Mouse (Mus musculus) left cerebral cortex, postnatal 25 days (tissue): ENCODE data around the gene Fam208b. TPM values are rescaled to one million over a fixed set of nuclear protein-coding genes. Genes with fewer than 3 reads are reported as not detected.
"Not testable (repeated sequence)": the region's sequence is repeated elsewhere in the genome, so short reads cannot be mapped to it uniquely, and the experiment has no call there.

Source experiments
- DNase-seq, 2 experiments: peaks; one replicate each; pipeline ENCODE4 v3.0.0; 2022; ENCODE audit warnings: low spot score in 2 of 2, mixed read lengths in 1 of 2
- intact Hi-C: fragments of 180-260 bp; cut with DNase I; formaldehyde crosslinking; loops from one replicate; pipeline ENCODE4 v1.15.1; 2025
- total RNA-seq, 2 experiments: library from RNA; stranded (reverse); gene quantifications; 2 replicates each; pipeline ENCODE4 v1.2.3; 2021

Gene Fam208b
- total RNA-seq, 2 experiments from 2014 or later: 24.7 to 30.1 TPM

GRCm38 (mm10) chr13:3594311-3594710 is 16.6 kb downstream of the Fam208b start:
- intact Hi-C loops: no loop called here
- DNase-seq: no peak

DNA sequence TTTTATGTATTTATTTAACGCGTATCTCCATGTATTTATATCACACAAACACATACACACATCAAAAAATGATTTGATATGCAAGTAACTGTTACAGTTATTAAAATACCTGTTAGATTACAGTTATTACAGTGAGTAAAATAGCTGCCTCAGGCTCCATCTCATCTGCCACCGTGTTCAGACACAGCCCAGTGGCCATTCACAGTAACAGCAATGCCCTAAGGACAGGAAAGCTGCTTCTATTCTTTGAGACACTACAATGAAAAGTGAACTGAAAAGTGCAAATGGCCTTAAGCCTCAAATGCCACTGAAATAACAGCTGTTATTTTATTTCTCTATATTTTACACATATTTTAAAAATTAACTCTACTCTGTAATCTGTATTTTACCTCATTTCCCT is 20.1 kb downstream of the Fam208b start:
- intact Hi-C loops: no loop called here
- DNase-seq: no peak

- DNase-seq: no peak
- intact Hi-C loops: no loop called here
Observed at GRCm38 (mm10) chr13:3563953-3564352, 47.0 kb downstream of the Fam208b start.

DNA sequence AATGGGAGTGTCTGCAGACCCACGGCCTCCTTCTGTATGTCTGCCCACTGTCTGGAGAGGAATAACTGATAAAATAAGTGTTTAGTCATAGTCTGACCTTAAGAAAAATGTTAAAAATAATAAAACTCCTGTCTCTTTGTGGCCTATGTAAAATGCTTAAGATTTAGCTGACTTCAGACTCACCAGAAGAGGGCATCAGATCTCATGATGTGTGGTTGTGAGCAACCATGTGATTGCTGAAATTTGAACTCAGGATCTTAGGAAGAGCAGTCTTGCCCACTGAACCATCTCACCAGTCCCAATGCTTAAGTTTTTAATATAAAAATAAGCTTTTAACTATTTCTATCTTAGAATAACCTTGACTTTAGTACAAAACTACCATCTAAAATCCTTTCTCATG is 47.8 kb downstream of the Fam208b start:
- DNase-seq: no peak
- intact Hi-C loops: no loop called here

DNA sequence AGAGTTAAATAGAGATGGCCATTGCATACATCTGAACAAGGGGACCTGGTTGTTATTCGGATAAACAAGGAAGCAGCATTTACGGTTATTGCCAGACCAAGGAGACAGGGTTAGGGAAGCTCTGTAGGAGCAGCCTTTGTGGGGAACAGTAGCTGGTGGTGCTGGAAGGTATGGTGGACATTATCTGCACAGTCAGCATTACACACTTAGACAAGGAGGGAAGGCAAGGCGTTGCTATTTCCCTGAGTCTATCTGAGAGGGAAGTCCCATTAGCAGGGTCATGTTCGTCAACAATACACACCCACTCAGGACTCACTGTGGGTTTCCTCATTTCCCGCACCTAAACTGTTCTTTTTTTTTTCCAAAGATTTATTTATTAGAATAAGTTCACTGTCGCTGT is 63.1 kb downstream of the Fam208b start:
- intact Hi-C loops: no loop called here

DNA sequence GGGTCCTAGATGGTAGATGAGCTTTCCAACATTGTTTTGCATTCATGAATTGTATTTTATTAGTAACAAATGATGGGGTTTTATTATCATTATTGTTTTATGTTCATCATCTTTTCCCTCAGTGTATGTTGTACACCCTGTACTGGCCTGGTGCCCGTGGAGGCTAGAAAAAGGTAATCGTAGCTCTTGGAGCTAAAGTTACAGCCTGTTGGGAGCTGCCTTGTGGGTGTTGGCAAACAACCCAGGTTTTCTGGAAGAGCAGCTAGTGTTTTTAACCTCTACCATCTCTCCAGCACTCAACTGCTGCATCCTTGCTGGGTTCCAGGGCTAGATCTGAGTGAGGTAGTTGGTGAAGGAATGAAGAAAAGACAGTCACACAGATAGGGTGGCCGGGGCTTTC is 63.5 kb downstream of the Fam208b start:
- intact Hi-C loops: no loop called here
- DNase-seq: no peak

More for the DNA sequence above, 63.1 kb downstream of the Fam208b start:
- no peak for DNase-seq

DNA sequence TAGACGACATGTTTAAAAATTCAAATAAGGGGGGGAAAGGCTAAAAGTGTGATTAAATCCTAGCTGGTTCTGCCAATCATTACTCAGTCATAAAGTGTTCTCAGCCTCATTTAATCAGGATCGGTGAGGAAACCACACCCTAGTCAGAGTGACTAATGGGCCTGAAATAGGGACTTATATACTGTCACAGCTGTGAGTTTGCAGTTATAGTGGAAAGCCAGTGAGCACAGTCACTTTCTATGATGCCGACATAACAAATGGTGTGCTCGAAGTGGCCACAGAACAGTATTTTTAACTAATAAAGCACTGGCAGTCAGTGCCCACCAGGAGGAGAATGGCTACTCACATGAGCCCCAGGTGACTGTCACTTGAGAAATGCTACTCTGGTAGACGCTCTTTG is 66.0 kb downstream of the Fam208b start:
- intact Hi-C loops: no loop called here
- no peak for DNase-seq

GRCm38 (mm10) chr13:3544077-3544874 is 66.6 kb downstream of the Fam208b start:
- no peak for DNase-seq
- intact Hi-C loops: no loop called here

GRCm38 (mm10) chr13:3541159-3541782 is 69.6 kb downstream of the Fam208b start:
- DNase-seq: no peak
- intact Hi-C loops: no loop called here

- DNase-seq: no peak
- intact Hi-C loops: no loop called here
Observed at GRCm38 (mm10) chr13:3540166-3540565, 70.7 kb downstream of the Fam208b start.

DNA sequence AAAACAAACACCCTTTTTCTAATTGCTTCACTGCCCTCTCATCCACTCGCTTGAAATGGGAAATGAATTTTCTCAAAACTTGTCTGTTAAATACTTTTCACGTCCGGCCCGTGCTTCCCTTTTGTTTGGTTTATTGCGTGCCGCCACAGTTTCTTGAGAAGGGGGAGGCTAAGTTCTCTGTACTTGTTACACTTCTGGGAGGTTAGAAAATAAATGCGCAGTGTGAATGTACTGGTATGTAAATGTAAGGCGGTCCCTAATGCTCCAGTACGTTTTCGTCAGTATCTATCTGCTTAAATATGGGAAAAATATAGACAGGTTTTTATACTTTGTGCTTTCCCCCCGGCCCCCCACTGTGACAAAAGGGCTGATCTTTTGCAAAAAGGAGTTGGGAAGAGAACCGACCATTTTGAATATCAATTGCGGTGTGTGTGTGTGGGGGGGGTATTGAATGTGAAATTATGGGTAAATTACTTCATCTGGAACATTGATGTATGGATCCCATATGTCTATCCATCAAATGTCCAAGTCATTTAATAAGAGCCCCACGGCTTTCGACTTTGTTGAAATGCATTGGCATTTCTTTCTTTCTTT is 71.8 kb downstream of the Fam208b start:
- DNase-seq: no peak
- intact Hi-C loops: no loop called here

GRCm38 (mm10) chr13:3538223-3538968 is 72.5 kb downstream of the Fam208b start:
- DNase-seq: peak; percentile 63 to 68
- intact Hi-C loops: no loop called here

- DNase-seq: peak; percentile 92 to 95
- intact Hi-C loops: no loop called here
Observed at GRCm38 (mm10) chr13:3537594-3538222, 73.2 kb downstream of the Fam208b start, which contains the start of gene Gdi2. Gdi2 (plus strand) TSS chr13:3538063.

- no peak for DNase-seq
- intact Hi-C loops: no loop called here
Observed at GRCm38 (mm10) chr13:3534146-3534545, 76.8 kb downstream of the Fam208b start.

DNA sequence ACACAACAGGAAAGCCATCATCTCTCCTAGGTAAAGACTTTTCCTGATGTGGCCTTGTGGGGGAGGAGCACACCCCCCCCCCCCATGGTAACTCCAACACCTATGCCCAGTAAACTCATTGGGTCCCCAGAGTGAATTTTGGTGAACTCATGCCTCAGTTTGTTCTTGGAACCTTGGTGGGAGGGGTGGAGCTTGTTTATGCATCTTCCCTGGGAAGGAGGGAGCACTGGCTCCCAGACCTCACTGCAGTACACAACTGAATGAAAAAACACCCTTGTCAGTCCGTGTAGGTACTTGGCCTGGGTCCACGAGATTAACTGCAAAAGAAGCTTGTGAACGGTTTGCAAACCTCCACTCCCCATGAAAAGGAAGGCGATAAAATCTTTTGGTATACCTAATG is 78.5 kb downstream of the Fam208b start:
- intact Hi-C loops: no loop called here
- no peak for DNase-seq

GRCm38 (mm10) chr13:3531692-3532320 is 79.1 kb downstream of the Fam208b start:
- intact Hi-C loops: no loop called here
- DNase-seq: no peak

- DNase-seq, intact Hi-C loops: not testable (repeated sequence)
Observed at GRCm38 (mm10) chr13:3531176-3531575, 79.7 kb downstream of the Fam208b start.

- DNase-seq: peak in 1 of 2 experiments; percentile 45
- intact Hi-C loops: no loop called here
Observed at GRCm38 (mm10) chr13:3530451-3530850, 80.5 kb downstream of the Fam208b start.

- intact Hi-C loops: no loop called here
- peak in 1 of 2 experiments; percentile 42 for DNase-seq
Observed at GRCm38 (mm10) chr13:3526328-3526727, 84.6 kb downstream of the Fam208b start.
